ENCODE assay signal across 8 mouse cellular contexts in the genomic region with DNA sequence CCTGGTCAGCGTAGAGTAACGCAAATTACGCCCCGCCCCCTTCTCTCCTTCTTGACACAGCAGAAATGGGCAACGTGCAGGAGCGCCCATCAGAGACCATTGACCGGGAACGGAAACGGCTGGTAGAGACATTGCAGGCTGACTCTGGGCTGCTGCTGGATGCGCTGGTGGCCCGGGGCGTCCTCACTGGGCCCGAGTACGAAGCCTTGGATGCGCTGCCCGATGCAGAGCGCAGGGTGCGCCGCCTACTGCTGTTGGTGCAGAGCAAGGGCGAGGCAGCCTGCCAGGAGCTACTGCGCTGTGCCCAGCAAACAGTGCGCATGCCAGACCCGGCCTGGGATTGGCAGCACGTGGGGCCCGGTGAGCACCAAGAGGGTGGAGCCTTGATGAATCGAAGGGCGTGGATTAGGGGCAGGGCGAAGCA. TPM values are rescaled to one million over a fixed set of nuclear protein-coding genes. Genes with fewer than 3 reads are reported as not detected.
DNase-seq lines count a peak whose midpoint lies in the region; ATAC-seq lines count a peak whose summit lies in the region.

No protein-coding gene starts in this region.

- H3K9me3 ChIP-seq in embryonic facial prominence, embryonic 15.5 days (replicated peaks) = no peaks in the 10 kb centered on the region
- no peaks in the 10 kb centered on the region for H3K9me3 ChIP-seq in heart, embryonic 10.5 days

- 0 out of 2 replicates have a peak, but pooled peaks have one; percentile 52 for ATAC-seq in embryonic facial prominence, embryonic 15.5 days (ENCODE audit: insufficient number of reproducible peaks, low FRiP score, low TSS enrichment, low read depth)
- ATAC-seq in megakaryocyte-erythroid progenitor cell, adult 5-6 weeks (replicated peaks; ENCODE audit: low FRiP score, low TSS enrichment, poor library complexity, severe bottlenecking) = peak; percentile 83

- peak overlapping the region; percentile 58 for H3K4me2 ChIP-seq in embryonic facial prominence, embryonic 15.5 days (replicated peaks)

- H3K36me3 ChIP-seq in embryonic facial prominence, embryonic 15.5 days = peaks cover 20% of the 10 kb centered on the region; the same call in 1 of the 2 replicates
- peaks cover 7% of the 10 kb centered on the region; the same call in 1 of the 2 replicates for H3K36me3 ChIP-seq in heart, embryonic 10.5 days

- H3K27ac ChIP-seq in embryonic facial prominence, embryonic 15.5 days (replicated peaks) = no peak overlapping the region
- H3K27ac ChIP-seq in heart, embryonic 10.5 days = no peak overlapping the region

- no peak overlapping the region for H3K9ac ChIP-seq in embryonic facial prominence, embryonic 15.5 days

- peaks cover 55% of the 10 kb centered on the region for H3K27me3 ChIP-seq in embryonic facial prominence, embryonic 15.5 days
- peaks cover 100% of the 10 kb centered on the region for H3K27me3 ChIP-seq in heart, embryonic 10.5 days (ENCODE audit: insufficient read depth, poor library complexity, severe bottlenecking)

- peak overlapping the region; percentile 28 for H3K4me3 ChIP-seq in embryonic facial prominence, embryonic 15.5 days (replicated peaks)
- H3K4me3 ChIP-seq in heart, embryonic 10.5 days = peak overlapping the region; percentile 49

- WGBS in embryonic facial prominence, embryonic 15.5 days = 4% methylated on average over 28 of the region's 28 CpGs
- 3% methylated on average over 28 of the region's 28 CpGs for WGBS in heart, embryonic 10.5 days

- intact Hi-C loops in left cerebral cortex, postnatal 4 days (cut with DNase I) = no loop called here

- peaks cover 32% of the 10 kb centered on the region for H3K4me1 ChIP-seq in embryonic facial prominence, embryonic 15.5 days
- peaks cover 33% of the 10 kb centered on the region for H3K4me1 ChIP-seq in heart, embryonic 10.5 days

- peak; percentile 81 for DNase-seq in ovary, adult 18-20 months (ENCODE audit: low spot score)
- DNase-seq in ovary, postnatal 10 days (ENCODE audit: low spot score) = no peak
- no peak for DNase-seq in heart, embryonic 10.5 days (ENCODE audit: low spot score)
- DNase-seq in kidney, adult 8-10 months = peak; percentile 90 to 92
- peak; percentile 89 for DNase-seq in left cerebral cortex, postnatal 4 days
- DNase-seq in spleen, postnatal 4 days (ENCODE audit: low spot score in 2 of 2) = peak; percentile 55 to 73

RNA-seq across cellular contexts. Expression of a gene that starts 3.0 kb away (rescaled TPM):
- polyA plus RNA-seq in embryonic facial prominence, embryonic 15.5 days (2015; fragmentation: Nextera tagmentation; extraction: Ambion mirVana) = 3.6 and 4.4 TPM in 2 replicates
- polyA plus RNA-seq in heart, embryonic 10.5 days (2016; fragmentation: Nextera tagmentation; extraction: Ambion mirVana) = 1.2 and 1.3 TPM in 2 replicates
- 1 to 10 TPM; 1.1 to 1.5 TPM for total RNA-seq in left cerebral cortex, postnatal 4 days (2021)
- total RNA-seq in megakaryocyte-erythroid progenitor cell, adult 5-6 weeks (2014; fragmentation: Nextera tagmentation) = 0.49 TPM in 1 of 2 replicates, not detected in the other
- total RNA-seq in megakaryocyte-erythroid progenitor cell, adult 5-6 weeks (2017) = 0.04 TPM in 1 of 2 replicates, not detected in the other

RNA-seq across cellular contexts. Expression of a gene that starts 9.3 kb away (rescaled TPM):
- 0.13 and 0.33 TPM in 2 replicates for polyA plus RNA-seq in embryonic facial prominence, embryonic 15.5 days (2015; fragmentation: Nextera tagmentation; extraction: Ambion mirVana)
- polyA plus RNA-seq in heart, embryonic 10.5 days (2016; fragmentation: Nextera tagmentation; extraction: Ambion mirVana) = 0.16 TPM in 1 of 2 replicates, not detected in the other
- total RNA-seq in left cerebral cortex, postnatal 4 days (2021) = under 1 TPM; 0.28 to 0.50 TPM
- not detected in 2 replicates for total RNA-seq in megakaryocyte-erythroid progenitor cell, adult 5-6 weeks (2014; fragmentation: Nextera tagmentation)
- total RNA-seq in megakaryocyte-erythroid progenitor cell, adult 5-6 weeks (2017) = not detected in 2 replicates

RNA-seq across cellular contexts. Expression of a gene that starts 10.7 kb away (rescaled TPM):
- 12.1 and 14.5 TPM in 2 replicates for polyA plus RNA-seq in embryonic facial prominence, embryonic 15.5 days (2015; fragmentation: Nextera tagmentation; extraction: Ambion mirVana)
- polyA plus RNA-seq in heart, embryonic 10.5 days (2016; fragmentation: Nextera tagmentation; extraction: Ambion mirVana) = 7.4 and 8.6 TPM in 2 replicates
- 100 to 1,000 TPM; 183 TPM for total RNA-seq in left cerebral cortex, postnatal 4 days (2021)
- 3.2 and 4.9 TPM in 2 replicates for total RNA-seq in megakaryocyte-erythroid progenitor cell, adult 5-6 weeks (2014; fragmentation: Nextera tagmentation)
- 0.42 and 5.5 TPM in 2 replicates for total RNA-seq in megakaryocyte-erythroid progenitor cell, adult 5-6 weeks (2017)

RNA-seq across cellular contexts. Expression of a gene that starts 14.5 kb away (rescaled TPM):
- polyA plus RNA-seq in embryonic facial prominence, embryonic 15.5 days (2015; fragmentation: Nextera tagmentation; extraction: Ambion mirVana) = 3.3 and 4.0 TPM in 2 replicates
- 2.0 and 2.4 TPM in 2 replicates for polyA plus RNA-seq in heart, embryonic 10.5 days (2016; fragmentation: Nextera tagmentation; extraction: Ambion mirVana)
- under 1 TPM; 0.60 to 0.84 TPM for total RNA-seq in left cerebral cortex, postnatal 4 days (2021)
- total RNA-seq in megakaryocyte-erythroid progenitor cell, adult 5-6 weeks (2014; fragmentation: Nextera tagmentation) = 2.4 and 2.7 TPM in 2 replicates
- total RNA-seq in megakaryocyte-erythroid progenitor cell, adult 5-6 weeks (2017) = 1.7 and 1.9 TPM in 2 replicates

RNA-seq across cellular contexts. Expression of a gene that starts 14.5 kb away (rescaled TPM):
- 27.4 and 28.8 TPM in 2 replicates for polyA plus RNA-seq in embryonic facial prominence, embryonic 15.5 days (2015; fragmentation: Nextera tagmentation; extraction: Ambion mirVana)
- 19.0 and 19.4 TPM in 2 replicates for polyA plus RNA-seq in heart, embryonic 10.5 days (2016; fragmentation: Nextera tagmentation; extraction: Ambion mirVana)
- 10 to 100 TPM in 1 of 2 experiments, 1 to 10 TPM in 1; 9.2 to 11.1 TPM for total RNA-seq in left cerebral cortex, postnatal 4 days (2021)
- 10.1 and 18.1 TPM in 2 replicates for total RNA-seq in megakaryocyte-erythroid progenitor cell, adult 5-6 weeks (2014; fragmentation: Nextera tagmentation)
- 14.0 and 15.0 TPM in 2 replicates for total RNA-seq in megakaryocyte-erythroid progenitor cell, adult 5-6 weeks (2017)

Comparison
In these comparisons a context has a peak if more than half of its experiments do, and no peak if none do; other contexts are left out.
1. DNase-seq: peak in ovary, adult 18-20 months (single experiment), kidney, adult 8-10 months (2 of 2), left cerebral cortex, postnatal 4 days (single experiment) and spleen, postnatal 4 days (2 of 2); none in ovary, postnatal 10 days (single experiment) and heart, embryonic 10.5 days (single experiment).
2. RNA of a gene that starts 10.7 kb away (total RNA-seq): 183 TPM in left cerebral cortex, postnatal 4 days; 0.42 to 5.5 TPM in megakaryocyte-erythroid progenitor cell, adult 5-6 weeks; every median in the first group is over 10 times any median in the second.